Mouse (Mus musculus) embryonic facial prominence, embryonic 11.5 days (tissue): ENCODE measurements around the gene Ankrd36. TPM values are rescaled to one million over a fixed set of nuclear protein-coding genes. Genes with fewer than 3 reads are reported as not detected.

Source experiments
- ATAC-seq: fragments of 200-750 bp; cut with Nextera tagmentation; replicated peaks from 2 replicates; pipeline ENCODE4 v1.8.0; 2017; ENCODE audit warnings: low read depth; ENCODE audit not compliant: insufficient number of reproducible peaks, low FRiP score, low TSS enrichment
- DNase-seq: peaks from one replicate; pipeline ENCODE4 v3.0.0-alpha.2; 2015; ENCODE audit warnings: low spot score
- H3K27ac ChIP-seq: fragments of 300-500 bp; sonication (generic); replicated peaks from 2 replicates; pipeline ENCODE4 v1.5.1; 2014; ENCODE audit warnings: mild to moderate bottlenecking, low read depth, low read length, control low read depth
- H3K27me3 ChIP-seq: fragments of 300-500 bp; sonication (generic); 2 replicates; pipeline ENCODE4 v1.6.1; 2014; ENCODE audit warnings: mild to moderate bottlenecking, low read length, moderate library complexity, mixed read lengths; ENCODE audit not compliant: control insufficient read depth, insufficient read depth
- H3K36me3 ChIP-seq: fragments of 300-500 bp; sonication (generic); replicated peaks from 2 replicates; pipeline ENCODE4 v1.6.1; 2014; ENCODE audit warnings: low read depth, mild to moderate bottlenecking, low read length, moderate library complexity, mixed read lengths; ENCODE audit not compliant: control insufficient read depth, insufficient read depth
- H3K4me1 ChIP-seq: fragments of 300-500 bp; sonication (generic); 2 replicates; pipeline ENCODE4 v1.6.1; 2014; ENCODE audit warnings: low read length, mixed read lengths; ENCODE audit not compliant: control insufficient read depth, insufficient read depth
- H3K4me2 ChIP-seq: fragments of 300-500 bp; sonication (generic); 2 replicates; pipeline ENCODE4 v1.6.1; 2014; ENCODE audit warnings: low read depth, mild to moderate bottlenecking, control low read depth, low read length, moderate library complexity
- H3K4me3 ChIP-seq: fragments of 300-500 bp; sonication (generic); 2 replicates; pipeline ENCODE4 v1.5.1; 2014; ENCODE audit warnings: low read depth, low read length, control low read depth
- H3K9ac ChIP-seq: fragments of 300-500 bp; sonication (generic); replicated peaks from 2 replicates; pipeline ENCODE4 v1.6.1; 2014; ENCODE audit warnings: mild to moderate bottlenecking, control low read depth, low read length
- H3K9me3 ChIP-seq: fragments of 300-500 bp; sonication (generic); replicated peaks from 2 replicates; pipeline ENCODE4 v1.6.1; 2016; ENCODE audit warnings: mild to moderate bottlenecking, low read length, inconsistent platforms, mixed read lengths; ENCODE audit not compliant: control insufficient read depth
- WGBS: fragments of 180-500 bp; shearing (Covaris S2); extraction: QIAGEN DNeasy Blood & Tissue Kit; methylation state at CpG from one replicate; pipeline ENCODE4 v1.1.7; 2014; 5-methylcytosine and 5-hydroxymethylcytosine counted together
- polyA plus RNA-seq: library from polyadenylated mRNA; unstranded; fragments of >200 nt; fragmentation: Nextera tagmentation; extraction: Ambion mirVana; gene quantifications from 2 replicates; pipeline ENCODE4 v1.2.1, GENCODE M21; 2014

Ankrd36 gene
- polyA plus RNA-seq, 1 experiment from 2014 or later: not detected

- H3K4me2 ChIP-seq: no peak overlapping the region
- no peak for ATAC-seq
- H3K4me1 ChIP-seq: no peaks in the 10 kb centered on the region
- no peak for DNase-seq
- no peak overlapping the region for H3K4me3 ChIP-seq
- no peak overlapping the region for H3K27ac ChIP-seq
- no peaks in the 10 kb centered on the region for H3K9me3 ChIP-seq
- H3K9ac ChIP-seq: no peak overlapping the region
- WGBS: 93% methylated on average over 7 of the region's 7 CpGs
- no peaks in the 10 kb centered on the region; the same call in none of the 2 replicates for H3K36me3 ChIP-seq
- no peaks in the 10 kb centered on the region for H3K27me3 ChIP-seq
Measured at GRCm38 (mm10) chr11:5700808-5701207, 131.3 kb downstream of the Ankrd36 start.

- no peaks in the 10 kb centered on the region; the same call in none of the 2 replicates for H3K36me3 ChIP-seq
- no peak overlapping the region for H3K4me2 ChIP-seq
- no peak for ATAC-seq
- WGBS: 87% methylated on average over 2 of the region's 2 CpGs
- no peak overlapping the region for H3K27ac ChIP-seq
- no peak overlapping the region for H3K4me3 ChIP-seq
- no peak for DNase-seq
- no peaks in the 10 kb centered on the region for H3K4me1 ChIP-seq
- no peaks in the 10 kb centered on the region for H3K27me3 ChIP-seq
- no peak overlapping the region for H3K9ac ChIP-seq
- H3K9me3 ChIP-seq: no peaks in the 10 kb centered on the region
Measured at GRCm38 (mm10) chr11:5701300-5701699, 131.8 kb downstream of the Ankrd36 start.

GRCm38 (mm10) chr11:5701821-5702220 lies 132.3 kb downstream of the Ankrd36 start:
- no peak for DNase-seq
- WGBS: 96% methylated on average over 1 of the region's 1 CpGs

GRCm38 (mm10) chr11:5702271-5702956 lies 132.9 kb downstream of the Ankrd36 start:
- DNase-seq (no peak), ATAC-seq (no peak)
- no peaks in the 10 kb centered on the region for H3K4me1 ChIP-seq
- H3K27ac ChIP-seq: no peak overlapping the region
- no peak overlapping the region for H3K4me3 ChIP-seq
- H3K9ac ChIP-seq: no peak overlapping the region
- no peak overlapping the region for H3K4me2 ChIP-seq
- H3K36me3 ChIP-seq: no peaks in the 10 kb centered on the region; the same call in none of the 2 replicates
- no peaks in the 10 kb centered on the region for H3K27me3 ChIP-seq
- no peaks in the 10 kb centered on the region for H3K9me3 ChIP-seq
- WGBS: 85% methylated on average over 5 of the region's 5 CpGs

More at GRCm38 (mm10) chr11:5701821-5702220, 132.3 kb downstream of the Ankrd36 start:
- no peaks in the 10 kb centered on the region; the same call in none of the 2 replicates for H3K36me3 ChIP-seq
- no peak overlapping the region for H3K9ac ChIP-seq
- H3K27ac ChIP-seq: no peak overlapping the region
- H3K4me3 ChIP-seq: no peak overlapping the region
- no peaks in the 10 kb centered on the region for H3K9me3 ChIP-seq
- ATAC-seq: no peak
- H3K4me2 ChIP-seq: no peak overlapping the region
- H3K4me1 ChIP-seq: no peaks in the 10 kb centered on the region
- no peaks in the 10 kb centered on the region for H3K27me3 ChIP-seq

- no peak overlapping the region for H3K4me2 ChIP-seq
- WGBS: 90% methylated on average over 6 of the region's 6 CpGs
- H3K27me3 ChIP-seq: no peaks in the 10 kb centered on the region
- no peak for ATAC-seq
- H3K27ac ChIP-seq: no peak overlapping the region
- H3K4me1 ChIP-seq: no peaks in the 10 kb centered on the region
- DNase-seq: no peak
- no peaks in the 10 kb centered on the region for H3K9me3 ChIP-seq
- no peak overlapping the region for H3K4me3 ChIP-seq
- no peaks in the 10 kb centered on the region; the same call in none of the 2 replicates for H3K36me3 ChIP-seq
- H3K9ac ChIP-seq: no peak overlapping the region
Measured at GRCm38 (mm10) chr11:5702957-5703332, 133.5 kb downstream of the Ankrd36 start.

GRCm38 (mm10) chr11:5703341-5703740 lies 133.9 kb downstream of the Ankrd36 start:
- no peak overlapping the region for H3K4me3 ChIP-seq
- no peaks in the 10 kb centered on the region for H3K4me1 ChIP-seq
- H3K36me3 ChIP-seq: no peaks in the 10 kb centered on the region; the same call in none of the 2 replicates
- H3K9ac ChIP-seq: no peak overlapping the region
- WGBS: 93% methylated on average over 1 of the region's 1 CpGs
- no peak overlapping the region for H3K4me2 ChIP-seq
- no peak for ATAC-seq
- no peak for DNase-seq
- no peak overlapping the region for H3K27ac ChIP-seq
- H3K27me3 ChIP-seq: no peaks in the 10 kb centered on the region
- H3K9me3 ChIP-seq: no peaks in the 10 kb centered on the region

GRCm38 (mm10) chr11:5705972-5706371 lies 136.5 kb downstream of the Ankrd36 start:
- no peak overlapping the region for H3K4me3 ChIP-seq
- H3K4me2 ChIP-seq: no peak overlapping the region; the same call in 1 of the 2 replicates
- no peak overlapping the region for H3K27ac ChIP-seq
- no peak for ATAC-seq
- DNase-seq: no peak
- 92% methylated on average over 9 of the region's 9 CpGs for WGBS
- no peaks in the 10 kb centered on the region for H3K9me3 ChIP-seq
- H3K4me1 ChIP-seq: no peaks in the 10 kb centered on the region
- no peaks in the 10 kb centered on the region for H3K27me3 ChIP-seq
- no peak overlapping the region for H3K9ac ChIP-seq
- no peaks in the 10 kb centered on the region; the same call in none of the 2 replicates for H3K36me3 ChIP-seq

- ATAC-seq (peak; percentile 68), DNase-seq (peak; percentile 16)
- H3K4me1 ChIP-seq: no peaks in the 10 kb centered on the region
- H3K36me3 ChIP-seq: no peaks in the 10 kb centered on the region; the same call in none of the 2 replicates
- under 1% methylated on average over 43 of the region's 43 CpGs for WGBS
- H3K4me2 ChIP-seq: peak overlapping the region; percentile 83
- no peaks in the 10 kb centered on the region for H3K9me3 ChIP-seq
- H3K27me3 ChIP-seq: no peaks in the 10 kb centered on the region
- H3K4me3 ChIP-seq: peak overlapping the region; percentile 92
- H3K9ac ChIP-seq: peak overlapping the region; percentile 92
- peak overlapping the region; percentile 41; the same call in 1 of the 2 replicates for H3K27ac ChIP-seq
Measured at GRCm38 (mm10) chr11:5706874-5707529, 137.5 kb downstream of the Ankrd36 start.
